Mouse (Mus musculus) liver, adult 2 months (tissue): Measurements from ENCODE around the gene Ankrd2. TPM values are rescaled to one million over a fixed set of nuclear protein-coding genes. Genes with fewer than 3 reads are reported as not detected.

ENCODE experiments used
- DNase-seq: peaks from one replicate; pipeline ENCODE4 v3.0.0-alpha.2; 2011; ENCODE audit warnings: low read depth, low spot score; ENCODE audit errors: extremely low read depth
- H3K27ac ChIP-seq: fragments of 200-500 bp; replicated peaks from 2 replicates; pipeline ENCODE4 v1.5.1; 2012; ENCODE audit warnings: low read depth, mild to moderate bottlenecking, control low read depth, inconsistent platforms, low read length; ENCODE audit not compliant: insufficient read depth
- H3K27me3 ChIP-seq: fragments of 200-500 bp; 2 replicates; pipeline ENCODE4 v1.6.1; 2012; ENCODE audit warnings: mild to moderate bottlenecking, moderate library complexity, low read length, inconsistent platforms; ENCODE audit not compliant: control insufficient read depth, insufficient read depth
- H3K36me3 ChIP-seq: fragments of 200-500 bp; 2 replicates; pipeline ENCODE4 v1.6.1; 2012; ENCODE audit warnings: low read length, inconsistent platforms; ENCODE audit not compliant: control insufficient read depth, insufficient read depth
- H3K4me1 ChIP-seq: fragments of 200-500 bp; 2 replicates; pipeline ENCODE4 v1.6.1; 2011; ENCODE audit warnings: low read length; ENCODE audit not compliant: control insufficient read depth, insufficient read depth
- H3K4me3 ChIP-seq: fragments of 200-500 bp; 2 replicates; pipeline ENCODE4 v1.5.1; 2011; ENCODE audit warnings: low read depth, mild to moderate bottlenecking, control low read depth, low read length, moderate library complexity; ENCODE audit not compliant: insufficient read depth
- H3K79me2 ChIP-seq: fragments of 200-500 bp; 2 replicates; pipeline ENCODE4 v1.6.1; 2012; ENCODE audit warnings: inconsistent platforms, mild to moderate bottlenecking, low read length, moderate library complexity; ENCODE audit not compliant: control insufficient read depth, insufficient read depth
- H3K9ac ChIP-seq: fragments of 200-500 bp; 2 replicates; pipeline ENCODE4 v1.6.1; 2012; ENCODE audit warnings: low read depth, mild to moderate bottlenecking, control low read depth, inconsistent platforms, low read length
- CTCF ChIP-seq: fragments of 200-500 bp; IDR thresholded peaks from 2 replicates; pipeline ENCODE4 v1.5.1; 2011; ENCODE audit warnings: low read depth, low read length, control low read depth
- POLR2A ChIP-seq: fragments of 200-500 bp; IDR thresholded peaks from 2 replicates; pipeline ENCODE4 v1.6.1; 2011; ENCODE audit warnings: low read length, control low read depth; ENCODE audit not compliant: insufficient read depth; ENCODE audit errors: extremely low read depth
- WGBS: fragments of 180-500 bp; shearing (Covaris S2); methylation state at CpG from one replicate; pipeline ENCODE4 v1.1.7; 2018; 5-methylcytosine and 5-hydroxymethylcytosine counted together
- polyA plus RNA-seq: library from polyadenylated mRNA; depleted of rRNA; stranded (reverse); fragments of >200 nt; gene quantifications from 2 replicates; pipeline ENCODE4 v1.2.3, GENCODE M21; 2012
- total RNA-seq: library from RNA; depleted of rRNA; stranded (reverse); fragments of >200 nt; gene quantifications from 2 replicates; pipeline ENCODE4 v1.2.3, GENCODE M21; 2014

The Ankrd2 gene
- total and polyA plus RNA-seq, 2 experiments = 0.37 to 1.2 TPM

DNA sequence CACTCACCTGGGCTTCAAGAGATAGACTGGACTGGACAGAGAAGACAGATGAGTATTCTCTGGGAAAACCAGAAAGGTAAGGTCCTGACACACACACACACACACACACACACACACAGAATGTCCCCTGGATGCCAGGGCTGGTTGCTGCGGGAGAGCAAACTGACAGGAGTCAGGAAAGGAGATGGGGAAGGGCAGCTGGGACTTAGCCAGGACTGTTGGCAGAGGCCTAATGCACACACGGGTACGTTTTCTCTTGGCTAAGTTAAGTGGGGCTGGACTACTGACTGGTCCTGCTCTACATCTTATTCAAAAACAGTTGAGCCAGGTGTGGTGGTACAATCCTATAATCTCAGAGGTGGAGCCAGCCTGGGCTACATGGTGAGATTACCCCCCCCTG, 557 bp downstream of the Ankrd2 start:
- Histone ChIP-seq H3K27me3 (no peaks in the 10 kb centered on the region), H3K4me1 (peaks cover 2% of the 10 kb centered on the region; the same call in 1 of the 2 replicates), H3K27ac (no peak overlapping the region), H3K9ac (no peak overlapping the region), H3K36me3 (no peaks in the 10 kb centered on the region), H3K4me3 (no peak overlapping the region), H3K79me2 (no peaks in the 10 kb centered on the region)
- TF ChIP-seq POLR2A (no peak), CTCF (no peak)
- DNase-seq = peak; percentile 82
- WGBS = 36% methylated on average over 3 of the region's 3 CpGs

GRCm38 (mm10) chr19:42037167-42037702, 1.4 kb downstream of the Ankrd2 start:
- Histone ChIP-seq H3K4me3 (no peak overlapping the region), H3K9ac (no peak overlapping the region), H3K27ac (no peak overlapping the region), H3K27me3 (no peaks in the 10 kb centered on the region), H3K79me2 (no peaks in the 10 kb centered on the region), H3K4me1 (peaks cover 2% of the 10 kb centered on the region; the same call in 1 of the 2 replicates), H3K36me3 (no peaks in the 10 kb centered on the region)
- no peak for TF ChIP-seq POLR2A
- no peak for TF ChIP-seq CTCF
- 82% methylated on average over 11 of the region's 11 CpGs for WGBS
- no peak for DNase-seq

GRCm38 (mm10) chr19:42038310-42038709, 2.5 kb downstream of the Ankrd2 start:
- TF ChIP-seq CTCF (no peak), POLR2A (no peak)
- no peak overlapping the region for H3K27ac ChIP-seq
- no peaks in the 10 kb centered on the region for H3K36me3 ChIP-seq
- DNase-seq = no peak
- no peaks in the 10 kb centered on the region for H3K79me2 ChIP-seq
- H3K4me1 ChIP-seq = peaks cover 2% of the 10 kb centered on the region; the same call in 1 of the 2 replicates
- H3K9ac ChIP-seq = no peak overlapping the region
- 93% methylated on average over 12 of the region's 12 CpGs for WGBS
- no peaks in the 10 kb centered on the region for H3K27me3 ChIP-seq
- H3K4me3 ChIP-seq = no peak overlapping the region

- H3K4me1 ChIP-seq = peaks cover 2% of the 10 kb centered on the region; the same call in 1 of the 2 replicates
These were observed 8.2 kb downstream of the Ankrd2 start for GRCm38 (mm10) chr19:42043988-42044387.

DNA sequence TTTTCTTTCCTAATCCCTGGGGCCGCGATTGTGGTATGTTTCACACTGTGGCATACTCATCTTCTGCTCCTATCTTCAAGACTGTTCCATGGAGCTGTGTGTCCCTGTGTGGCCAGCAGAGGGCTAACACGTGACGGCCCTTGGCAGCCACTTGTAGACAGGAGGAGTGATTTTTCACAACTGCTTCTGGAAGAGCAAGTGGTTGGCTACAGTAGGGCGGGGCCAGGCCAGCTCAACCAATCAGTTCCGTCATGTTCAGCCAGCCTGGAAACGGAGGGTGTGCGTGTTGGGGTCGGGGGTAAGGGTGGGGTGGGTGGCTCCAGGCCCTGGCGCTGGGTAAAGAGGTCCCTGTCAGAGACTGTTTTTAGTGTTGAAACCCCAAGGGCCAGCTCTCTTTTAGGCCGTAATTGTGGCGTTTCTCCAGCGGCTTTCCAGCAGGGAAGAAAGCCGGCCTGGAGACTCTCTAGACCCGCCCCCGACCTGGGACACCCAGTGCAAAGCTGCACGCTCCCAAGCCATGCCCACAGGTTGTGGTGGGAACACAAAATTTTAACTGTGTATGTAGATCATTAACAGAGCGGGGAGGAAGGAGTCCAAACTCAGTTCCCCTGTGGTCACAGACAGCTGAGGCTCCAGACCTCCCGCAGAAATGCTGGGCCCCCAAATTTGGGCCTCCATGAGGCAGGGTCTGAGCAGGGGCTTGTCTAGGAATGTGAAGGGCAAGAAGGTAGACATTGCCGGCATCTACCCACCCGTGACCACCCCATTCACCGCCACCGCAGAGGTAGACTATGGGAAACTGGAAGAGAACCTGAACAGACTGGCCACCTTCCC, 9.7 kb downstream of the Ankrd2 start, which contains the start of gene Hoga1:
Hoga1 (plus strand) TSS at position 342 of the 834 bp plus-strand sequence.
- H3K27ac ChIP-seq = peak within 1 kb of the TSS; percentile 77
- WGBS = 6% methylated on average over 23 of the region's 23 CpGs
- TF ChIP-seq CTCF (peak; percentile 96), POLR2A (peak; percentile 92)

More at GRCm38 (mm10) chr19:42043988-42044387, 8.2 kb downstream of the Ankrd2 start:
- Histone ChIP-seq H3K36me3 (no peaks in the 10 kb centered on the region), H3K27ac (no peak overlapping the region), H3K9ac (no peak overlapping the region), H3K4me3 (no peak overlapping the region), H3K79me2 (peaks cover 12% of the 10 kb centered on the region; the same call in 1 of the 2 replicates), H3K27me3 (no peaks in the 10 kb centered on the region)
- DNase-seq = no peak
- 96% methylated on average over 6 of the region's 6 CpGs for WGBS
- no peak for TF ChIP-seq POLR2A
- no peak for TF ChIP-seq CTCF

More for the DNA sequence above, 9.7 kb downstream of the Ankrd2 start, which contains the start of gene Hoga1:
- Histone ChIP-seq H3K4me3 (peak within 1 kb of the TSS; percentile 82), H3K27me3 (no peaks in the 10 kb centered on the region), H3K4me1 (peaks cover 2% of the 10 kb centered on the region; the same call in 1 of the 2 replicates), H3K9ac (peak within 1 kb of the TSS; percentile 77), H3K36me3 (no peaks in the 10 kb centered on the region), H3K79me2 (peaks cover 12% of the 10 kb centered on the region; the same call in 1 of the 2 replicates)
- DNase-seq = peak; percentile 95
